Mouse (Mus musculus) hindbrain, embryonic 12.5 days (tissue): Measurements from ENCODE around the gene Tsc1. TPM values are rescaled to one million over a fixed set of nuclear protein-coding genes. Genes with fewer than 3 reads are reported as not detected.

Experiments used
- ATAC-seq: fragments of 200-750 bp; cut with Nextera tagmentation; 2 replicates; pipeline ENCODE4 v1.8.0; 2017; ENCODE audit warnings: moderate TSS enrichment; ENCODE audit not compliant: low FRiP score
- H3K27ac ChIP-seq: fragments of 300-500 bp; sonication (generic); 2 replicates; pipeline ENCODE4 v1.5.1; 2016; ENCODE audit warnings: mild to moderate bottlenecking
- H3K27me3 ChIP-seq: fragments of 300-500 bp; sonication (generic); 2 replicates; pipeline ENCODE4 v1.6.1; 2016; ENCODE audit warnings: mild to moderate bottlenecking
- H3K36me3 ChIP-seq: fragments of 300-500 bp; sonication (generic); 2 replicates; pipeline ENCODE4 v1.6.1; 2016; ENCODE audit warnings: mild to moderate bottlenecking
- H3K4me1 ChIP-seq: fragments of 300-500 bp; sonication (generic); 2 replicates; pipeline ENCODE4 v1.6.1; 2016
- H3K4me2 ChIP-seq: fragments of 300-500 bp; sonication (generic); replicated peaks from 2 replicates; pipeline ENCODE4 v1.6.1; 2016; ENCODE audit warnings: mild to moderate bottlenecking
- H3K4me3 ChIP-seq: fragments of 300-500 bp; sonication (generic); 2 replicates; pipeline ENCODE4 v1.5.1; 2016; ENCODE audit warnings: mild to moderate bottlenecking
- H3K9ac ChIP-seq: fragments of 300-500 bp; sonication (generic); 2 replicates; pipeline ENCODE4 v1.6.1; 2016; ENCODE audit warnings: mild to moderate bottlenecking, moderate library complexity
- H3K9me3 ChIP-seq: fragments of 300-500 bp; sonication (generic); replicated peaks from 2 replicates; pipeline ENCODE4 v1.6.1; 2016; ENCODE audit warnings: mild to moderate bottlenecking
- WGBS: fragments of 180-500 bp; shearing (Covaris S2); methylation state at CpG from one replicate; pipeline ENCODE4 v1.1.7; 2016; 5-methylcytosine and 5-hydroxymethylcytosine counted together
- polyA plus RNA-seq: library from polyadenylated mRNA; unstranded; fragments of >200 nt; fragmentation: Nextera tagmentation; extraction: Ambion mirVana; gene quantifications from 2 replicates; pipeline ENCODE4 v1.2.1, GENCODE M21; 2016

The Tsc1 gene
- polyA plus RNA-seq, 1 experiment from 2014 or later: 32.1 TPM

DNA sequence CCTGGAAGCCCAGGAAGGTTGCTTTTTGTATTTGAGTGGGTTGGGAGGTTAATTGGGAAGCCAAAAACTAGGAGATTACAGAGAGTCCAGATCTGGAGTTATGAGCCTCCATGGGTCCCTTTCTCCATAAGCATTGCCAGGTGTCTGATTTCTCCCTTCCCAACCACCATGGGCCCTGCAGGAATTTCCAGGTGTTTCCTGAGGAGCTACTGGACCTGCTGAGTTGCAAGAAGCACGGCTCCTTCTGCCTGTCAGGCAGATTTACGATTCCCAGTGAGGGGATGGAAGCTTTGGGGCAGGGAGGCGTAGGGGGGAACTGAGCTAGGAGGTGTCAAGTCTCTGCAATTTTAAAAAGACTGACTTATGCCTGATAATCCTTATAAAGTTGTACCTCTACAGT lies 24.8 kb downstream of the Tsc1 start:
- 80% methylated on average over 3 of the region's 3 CpGs for WGBS
- no peak overlapping the region for H3K27ac ChIP-seq
- no peaks in the 10 kb centered on the region for H3K9me3 ChIP-seq
- H3K4me2 ChIP-seq: no peak overlapping the region
- no peaks in the 10 kb centered on the region for H3K27me3 ChIP-seq
- H3K4me1 ChIP-seq: no peaks in the 10 kb centered on the region
- no peak overlapping the region for H3K9ac ChIP-seq
- no peak for ATAC-seq
- H3K36me3 ChIP-seq: peaks cover 75% of the 10 kb centered on the region
- H3K4me3 ChIP-seq: no peak overlapping the region

DNA sequence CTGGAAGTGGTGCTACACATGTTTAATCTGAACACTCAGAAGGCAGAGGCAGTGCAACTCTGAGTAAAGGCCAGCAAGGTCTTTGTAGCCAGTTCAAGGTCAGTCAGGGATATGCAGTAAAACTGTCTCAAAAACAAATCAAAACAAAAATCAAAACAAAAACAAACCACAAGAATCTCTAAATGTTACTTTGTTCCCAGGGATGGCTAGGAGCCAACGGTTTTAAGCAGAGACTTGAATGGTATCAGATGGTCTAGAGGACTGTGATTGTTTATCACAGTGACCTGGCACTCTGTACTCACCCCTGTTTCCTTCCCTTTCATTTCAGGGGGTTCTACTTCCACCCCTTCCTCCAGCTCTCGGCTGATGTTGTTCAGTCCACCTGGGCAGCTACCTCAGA lies 30.4 kb downstream of the Tsc1 start:
- Histone ChIP-seq H3K27me3 (no peaks in the 10 kb centered on the region), H3K9me3 (no peaks in the 10 kb centered on the region), H3K4me3 (no peak overlapping the region), H3K9ac (no peak overlapping the region), H3K4me2 (no peak overlapping the region), H3K4me1 (no peaks in the 10 kb centered on the region), H3K27ac (no peak overlapping the region), H3K36me3 (peaks cover 91% of the 10 kb centered on the region)
- ATAC-seq: no peak
- 89% methylated on average over 2 of the region's 2 CpGs for WGBS

DNA sequence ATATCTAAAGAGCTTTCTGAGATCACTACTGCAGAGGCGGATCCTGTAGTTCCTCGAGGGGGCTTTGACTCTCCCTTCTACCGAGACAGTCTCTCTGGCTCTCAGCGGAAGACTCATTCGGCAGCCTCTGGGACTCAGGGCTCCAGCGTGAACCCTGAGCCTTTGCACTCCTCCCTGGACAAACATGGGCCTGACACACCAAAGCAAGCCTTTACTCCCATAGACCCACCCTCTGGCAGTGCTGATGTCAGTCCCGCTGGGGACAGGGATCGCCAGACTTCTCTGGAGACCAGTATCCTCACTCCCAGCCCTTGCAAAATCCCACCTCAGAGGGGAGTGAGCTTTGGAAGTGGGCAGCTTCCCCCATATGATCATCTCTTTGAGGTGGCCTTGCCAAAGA lies 35.0 kb downstream of the Tsc1 start:
- no peak overlapping the region for H3K27ac ChIP-seq
- H3K4me2 ChIP-seq: no peak overlapping the region
- no peak for ATAC-seq
- 92% methylated on average over 8 of the region's 8 CpGs for WGBS
- no peaks in the 10 kb centered on the region for H3K9me3 ChIP-seq
- H3K4me1 ChIP-seq: no peaks in the 10 kb centered on the region
- H3K36me3 ChIP-seq: peaks cover 89% of the 10 kb centered on the region
- no peak overlapping the region for H3K4me3 ChIP-seq
- no peak overlapping the region for H3K9ac ChIP-seq
- H3K27me3 ChIP-seq: no peaks in the 10 kb centered on the region

DNA sequence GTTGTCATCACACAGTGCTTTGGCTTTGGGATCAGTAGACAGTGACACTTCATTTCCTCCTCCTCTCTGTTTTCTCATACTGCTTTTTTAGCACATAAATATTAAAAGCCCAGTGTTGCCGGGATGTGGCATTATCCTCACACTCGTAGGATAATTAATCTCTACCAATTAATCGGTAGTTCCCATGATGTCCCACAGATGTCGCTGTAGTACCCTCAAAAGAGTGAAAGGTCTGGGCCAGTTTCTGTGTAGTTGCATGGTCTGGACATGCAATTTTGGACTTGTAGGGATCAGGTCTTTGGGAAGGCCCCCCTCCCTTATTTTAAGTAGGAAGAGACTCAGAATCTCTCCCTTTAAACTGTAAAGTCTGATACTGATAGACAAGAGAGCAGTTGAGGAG lies 39.7 kb downstream of the Tsc1 start:
- Histone ChIP-seq H3K9ac (no peak overlapping the region), H3K36me3 (peaks cover 93% of the 10 kb centered on the region), H3K27me3 (no peaks in the 10 kb centered on the region), H3K9me3 (no peaks in the 10 kb centered on the region), H3K4me2 (no peak overlapping the region), H3K27ac (no peak overlapping the region), H3K4me1 (no peaks in the 10 kb centered on the region), H3K4me3 (no peak overlapping the region)
- ATAC-seq: no peak
- whole genome bisulfite sequencing: 39% methylated on average over 4 of the region's 4 CpGs

DNA sequence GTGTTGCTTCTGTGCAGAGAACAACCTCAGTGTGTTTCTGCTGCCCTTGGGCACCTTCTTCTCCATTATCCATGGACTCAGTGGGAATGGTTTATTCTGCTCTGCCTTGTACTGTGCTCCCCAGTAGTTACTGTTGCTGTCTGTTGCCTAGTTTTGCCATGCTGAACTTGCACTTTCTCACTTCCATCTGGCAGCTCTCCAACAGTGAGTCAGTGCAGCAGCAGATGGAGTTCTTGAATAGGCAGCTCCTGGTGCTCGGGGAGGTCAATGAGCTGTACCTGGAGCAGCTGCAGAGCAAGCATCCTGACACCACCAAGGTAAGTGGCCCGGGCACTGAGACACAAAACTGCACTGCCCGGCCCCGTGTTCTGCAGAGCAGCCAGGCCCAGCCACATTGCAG lies 40.7 kb downstream of the Tsc1 start:
- H3K27ac ChIP-seq: no peak overlapping the region
- peaks cover 92% of the 10 kb centered on the region for H3K36me3 ChIP-seq
- H3K9me3 ChIP-seq: no peaks in the 10 kb centered on the region
- WGBS: 92% methylated on average over 4 of the region's 4 CpGs
- no peak overlapping the region for H3K4me2 ChIP-seq
- ATAC-seq: no peak
- H3K9ac ChIP-seq: no peak overlapping the region
- H3K4me1 ChIP-seq: no peaks in the 10 kb centered on the region
- H3K4me3 ChIP-seq: no peak overlapping the region
- H3K27me3 ChIP-seq: no peaks in the 10 kb centered on the region

DNA sequence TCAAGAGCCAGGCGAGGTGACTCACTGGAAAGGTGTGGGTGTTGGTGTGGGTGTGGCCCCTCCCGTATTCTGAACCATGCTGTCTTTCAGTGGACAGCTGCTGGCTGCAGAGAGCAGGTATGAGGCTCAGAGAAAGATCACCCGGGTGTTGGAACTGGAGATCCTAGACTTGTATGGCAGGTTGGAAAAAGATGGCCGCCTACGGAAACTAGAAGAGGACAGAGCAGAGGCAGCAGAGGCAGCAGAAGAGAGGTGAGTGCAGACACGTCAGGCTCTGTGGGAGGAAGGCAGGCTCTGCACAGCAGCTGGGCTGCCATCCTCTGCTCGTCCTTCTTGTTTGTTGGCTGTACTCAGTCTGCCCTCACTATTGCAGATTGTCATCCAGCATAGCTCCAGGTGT lies 44.9 kb downstream of the Tsc1 start:
- Histone ChIP-seq H3K27ac (no peak overlapping the region), H3K4me3 (no peak overlapping the region), H3K4me1 (no peaks in the 10 kb centered on the region), H3K9ac (no peak overlapping the region), H3K36me3 (peaks cover 77% of the 10 kb centered on the region), H3K4me2 (no peak overlapping the region), H3K27me3 (no peaks in the 10 kb centered on the region), H3K9me3 (no peaks in the 10 kb centered on the region)
- WGBS: 88% methylated on average over 7 of the region's 7 CpGs
- ATAC-seq: no peak

DNA sequence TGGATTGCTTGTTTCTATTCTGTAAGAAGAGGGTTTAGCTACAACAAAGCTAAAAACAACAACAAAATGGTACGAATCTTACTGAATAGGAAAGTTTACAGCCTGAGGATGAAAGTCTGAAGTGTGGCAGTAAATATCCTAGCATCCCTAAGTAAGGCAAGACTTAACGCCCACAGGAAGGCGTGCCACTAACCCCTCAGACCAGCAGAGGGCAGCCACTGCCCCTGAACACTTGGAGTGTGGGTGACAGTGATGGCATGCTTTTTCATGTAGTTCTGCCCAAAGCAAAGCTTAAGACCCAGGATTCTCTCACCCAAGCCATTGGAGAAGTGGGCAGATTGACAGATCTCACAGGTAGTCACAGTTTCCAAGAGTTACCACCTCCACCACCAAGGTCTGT lies 47.4 kb downstream of the Tsc1 start:
- H3K9me3 ChIP-seq: no peaks in the 10 kb centered on the region
- no peak overlapping the region for H3K9ac ChIP-seq
- H3K4me2 ChIP-seq: no peak overlapping the region
- WGBS: 45% methylated on average over 3 of the region's 3 CpGs
- no peak overlapping the region for H3K27ac ChIP-seq
- no peaks in the 10 kb centered on the region for H3K27me3 ChIP-seq
- H3K4me1 ChIP-seq: no peaks in the 10 kb centered on the region
- no peak for ATAC-seq
- H3K36me3 ChIP-seq: peaks cover 52% of the 10 kb centered on the region
- no peak overlapping the region for H3K4me3 ChIP-seq

DNA sequence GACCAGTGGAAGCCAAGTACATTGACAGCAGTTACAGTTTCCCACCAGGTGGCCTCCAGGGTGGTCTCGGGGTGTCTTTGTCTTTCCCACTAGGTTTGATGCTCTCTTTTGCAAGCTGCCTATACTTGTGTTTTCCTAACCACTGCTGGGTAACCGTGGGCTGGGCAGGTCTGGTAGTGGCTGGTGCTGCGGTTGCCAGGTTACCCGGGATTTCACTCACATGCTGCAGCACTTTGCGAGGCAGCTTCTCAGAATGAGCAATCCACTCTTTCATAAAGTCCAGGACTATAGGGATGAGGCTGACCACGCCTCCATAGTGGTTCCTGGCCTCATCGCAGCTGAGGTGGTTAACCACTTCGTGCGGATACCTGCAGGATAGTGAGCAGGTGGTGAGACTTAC lies 51.7 kb downstream of the Tsc1 start:
- no peak overlapping the region for H3K27ac ChIP-seq
- WGBS: 67% methylated on average over 9 of the region's 9 CpGs

DNA sequence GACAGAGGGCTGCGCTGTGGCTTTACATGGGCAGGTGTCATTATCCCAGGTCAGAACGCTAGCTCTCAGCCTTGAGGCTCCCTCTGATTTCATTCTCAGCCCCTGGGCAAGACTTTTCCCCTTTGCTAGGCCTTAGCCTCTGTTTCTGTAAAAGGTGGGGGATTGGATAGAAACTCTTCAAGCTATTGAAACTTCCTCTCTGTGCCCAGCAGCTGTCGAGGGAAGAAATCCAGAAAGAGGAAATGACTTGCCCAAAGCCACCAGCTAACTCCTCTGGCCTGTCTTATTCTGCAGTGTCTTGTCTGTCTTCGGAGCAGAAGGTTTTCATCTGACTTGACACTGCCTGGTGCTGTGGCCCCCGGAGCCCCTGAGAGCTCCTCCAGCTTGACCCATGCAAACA lies 57.5 kb downstream of the Tsc1 start:
- no peaks in the 10 kb centered on the region for H3K9me3 ChIP-seq
- H3K27ac ChIP-seq: no peak overlapping the region
- peaks cover 14% of the 10 kb centered on the region for H3K4me1 ChIP-seq
- H3K36me3 ChIP-seq: no peaks in the 10 kb centered on the region
- ATAC-seq: no peak
- H3K9ac ChIP-seq: no peak overlapping the region
- H3K4me2 ChIP-seq: no peak overlapping the region
- H3K27me3 ChIP-seq: peaks cover 9% of the 10 kb centered on the region; the same call in 1 of the 2 replicates
- WGBS: 84% methylated on average over 5 of the region's 5 CpGs
- H3K4me3 ChIP-seq: no peak overlapping the region

More for the DNA sequence above, 51.7 kb downstream of the Tsc1 start:
- no peak for ATAC-seq
- Histone ChIP-seq H3K9me3 (no peaks in the 10 kb centered on the region), H3K9ac (no peak overlapping the region), H3K27me3 (no peaks in the 10 kb centered on the region), H3K4me2 (no peak overlapping the region), H3K36me3 (peaks cover 10% of the 10 kb centered on the region), H3K4me1 (no peaks in the 10 kb centered on the region), H3K4me3 (no peak overlapping the region)

DNA sequence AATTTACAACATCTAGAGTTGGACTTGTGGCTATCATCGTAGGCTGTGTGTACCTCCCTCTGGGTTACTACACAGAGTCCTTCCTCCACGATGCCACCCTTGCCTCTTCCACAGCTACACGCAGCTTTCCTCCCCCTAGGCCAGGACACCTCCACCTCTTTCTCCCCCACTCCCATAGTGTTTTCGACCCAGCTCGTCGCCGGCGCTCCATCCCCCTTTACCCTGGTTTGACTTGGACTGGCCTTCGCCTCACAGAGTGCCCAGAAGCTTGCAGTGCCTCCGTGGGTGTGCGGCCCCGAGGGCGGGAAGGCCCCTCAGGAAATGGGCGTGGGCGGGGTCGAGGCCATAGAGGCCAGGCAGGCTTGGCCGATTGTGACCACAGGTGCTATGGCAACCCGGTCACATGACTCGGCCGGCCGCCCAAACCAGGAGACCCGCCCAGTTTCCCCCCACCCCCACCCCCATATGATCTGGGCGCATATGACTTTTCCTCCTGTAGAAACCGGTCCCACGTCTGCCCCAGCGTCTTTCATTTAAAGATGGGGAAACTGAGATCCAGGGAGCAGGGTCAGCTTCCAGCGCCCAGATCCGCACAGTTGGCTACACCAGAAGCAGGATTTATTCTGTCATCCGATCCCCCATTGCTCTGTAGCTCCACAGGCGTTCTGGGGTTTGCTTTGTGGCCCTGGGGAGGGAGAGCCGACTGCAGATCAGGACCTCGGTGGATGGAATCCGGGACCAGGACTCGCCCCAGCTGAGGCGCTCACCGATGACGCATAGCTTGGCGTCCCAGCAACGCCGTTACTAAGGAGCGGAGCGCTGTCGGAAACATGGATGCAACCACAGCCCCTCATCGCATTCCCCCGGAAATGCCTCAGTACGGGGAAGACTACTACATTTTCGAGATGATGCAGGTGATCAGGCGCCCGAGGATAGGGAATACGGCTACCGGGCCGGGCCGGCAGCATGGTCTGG lies 58.6 kb downstream of the Tsc1 start, which contains the start of the genes Spaca9 and Ak8:
Gene Spaca9, minus strand, starts transcription at position 367 of the 975 bp plus-strand sequence.
Gene Ak8, plus strand, starts transcription at position 804 of the 975 bp plus-strand sequence.
- peak within 1 kb of the TSS; percentile 49 for H3K4me3 ChIP-seq
- no peak within 1 kb of the TSS for H3K27ac ChIP-seq
- ATAC-seq: peak; percentile 84
- peak within 1 kb of the TSS; percentile 77 for H3K4me2 ChIP-seq
- peaks cover 14% of the 10 kb centered on the region for H3K4me1 ChIP-seq
- peaks cover 9% of the 10 kb centered on the region; the same call in 1 of the 2 replicates for H3K27me3 ChIP-seq
- no peaks in the 10 kb centered on the region for H3K36me3 ChIP-seq
- 1% methylated on average over 53 of the region's 53 CpGs for WGBS
- peak within 1 kb of the TSS; percentile 63 for H3K9ac ChIP-seq
- no peaks in the 10 kb centered on the region for H3K9me3 ChIP-seq

DNA sequence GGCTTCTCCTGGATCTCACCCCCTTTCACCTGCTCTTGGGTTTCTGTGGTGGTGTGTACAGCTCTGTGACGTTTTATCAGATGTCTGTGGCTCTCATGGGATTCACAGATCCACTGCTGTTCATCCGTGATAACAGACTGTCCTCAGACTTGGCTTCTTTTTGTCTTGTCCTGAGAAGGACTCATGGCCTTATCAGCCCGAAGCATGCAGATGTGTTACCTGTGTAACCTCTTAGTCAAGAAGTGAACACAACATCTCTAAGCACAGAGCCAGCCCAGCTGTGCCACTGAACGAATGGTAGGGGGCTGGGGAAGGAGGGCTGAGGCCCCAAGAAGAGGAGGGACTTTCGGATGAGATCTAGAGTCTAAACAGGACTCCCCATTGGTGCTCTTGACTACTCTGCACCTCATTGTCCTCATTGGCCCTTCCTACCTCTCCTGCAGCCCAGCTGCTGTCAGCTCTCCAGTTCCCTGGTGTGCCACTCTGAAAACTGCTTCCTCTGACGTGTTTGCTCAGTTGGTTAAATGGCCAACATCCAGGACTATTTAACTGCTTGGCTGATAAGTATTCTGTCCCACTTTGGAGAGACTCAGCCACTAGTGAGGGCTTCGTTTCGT lies 60.7 kb downstream of the Tsc1 start:
- H3K27ac ChIP-seq: no peak overlapping the region
- peaks cover 14% of the 10 kb centered on the region for H3K4me1 ChIP-seq
- H3K9ac ChIP-seq: no peak overlapping the region
- no peaks in the 10 kb centered on the region for H3K9me3 ChIP-seq
- H3K4me3 ChIP-seq: no peak overlapping the region
- no peak for ATAC-seq
- peaks cover 9% of the 10 kb centered on the region; the same call in 1 of the 2 replicates for H3K27me3 ChIP-seq
- WGBS: 70% methylated on average over 8 of the region's 8 CpGs
- H3K36me3 ChIP-seq: no peaks in the 10 kb centered on the region
- H3K4me2 ChIP-seq: no peak overlapping the region

DNA sequence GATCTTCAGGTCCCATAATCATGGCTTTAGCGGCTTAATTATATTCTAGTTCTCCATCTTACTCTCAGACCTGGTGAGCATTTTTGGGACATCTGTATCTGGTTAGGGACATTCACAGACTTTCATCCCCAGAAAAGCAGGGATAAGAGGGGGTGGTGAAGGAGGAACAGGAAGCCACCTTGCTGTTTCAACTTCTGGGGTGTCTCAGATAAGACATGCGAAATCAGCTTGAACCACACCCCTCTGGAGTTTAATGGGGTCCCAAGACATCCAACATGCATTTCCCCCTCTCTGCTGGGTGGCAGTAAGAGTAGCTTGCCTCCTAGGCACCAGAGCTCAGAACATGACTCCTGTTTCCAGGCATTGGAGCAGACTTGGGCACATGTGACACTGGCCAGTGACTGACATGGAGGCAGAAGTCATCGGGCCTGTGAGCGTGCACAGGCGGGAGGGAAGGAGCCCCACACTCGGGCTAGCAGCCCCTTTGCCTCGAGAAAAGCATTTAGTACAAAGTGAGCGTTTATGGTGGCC lies 65.1 kb downstream of the Tsc1 start:
- H3K4me3 ChIP-seq: no peak overlapping the region
- no peak for ATAC-seq
- H3K27ac ChIP-seq: no peak overlapping the region
- 0 out of 2 replicates have a peak, but pooled peaks cover 9% of the 10 kb centered on the region for H3K4me1 ChIP-seq
- H3K4me2 ChIP-seq: no peak overlapping the region
- 73% methylated on average over 8 of the region's 8 CpGs for WGBS
- no peaks in the 10 kb centered on the region for H3K9me3 ChIP-seq
- no peaks in the 10 kb centered on the region for H3K36me3 ChIP-seq
- no peak overlapping the region for H3K9ac ChIP-seq
- 0 out of 2 replicates have a peak, but pooled peaks cover 3% of the 10 kb centered on the region for H3K27me3 ChIP-seq
